Mouse (Mus musculus): ENCODE data around the gene Hpca. TPM values are rescaled to one million over a fixed set of nuclear protein-coding genes. Genes with fewer than 3 reads are reported as not detected.

The Hpca gene
- polyA plus RNA-seq, 1 experiment from 2014 or later, result 76.7 TPM

DNA sequence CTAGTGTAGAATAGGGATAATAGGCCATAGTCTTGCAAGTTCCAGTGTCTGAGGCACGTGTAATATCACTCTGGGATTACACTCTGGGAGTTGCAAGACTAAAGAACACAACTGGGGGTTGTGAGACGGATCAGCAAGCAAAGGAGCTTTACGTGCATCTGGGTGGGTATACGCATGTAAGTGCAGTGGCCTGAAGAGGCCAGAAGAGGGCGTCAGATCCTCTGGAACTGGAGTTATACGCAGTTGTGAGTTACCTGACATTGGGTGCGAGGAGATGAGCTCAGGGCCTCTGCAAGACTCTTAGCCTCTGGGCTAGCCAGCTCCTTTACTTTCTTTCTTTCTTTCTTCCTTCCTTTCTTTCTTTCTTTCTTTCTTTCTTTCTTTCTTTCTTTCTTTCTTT lies 24.8 kb downstream of the Hpca start:
- Histone ChIP-seq H3K4me2 (no peak overlapping the region), H3K4me3 (no peak overlapping the region), H3K9me3 (no peaks in the 10 kb centered on the region), H3K36me3 (replicated peaks) (no peaks in the 10 kb centered on the region), H3K27ac (no peak overlapping the region), H3K27me3 (replicated peaks) (no peaks in the 10 kb centered on the region), H3K9ac (no peak overlapping the region), H3K4me1 (no peaks in the 10 kb centered on the region)
- no peak for ATAC-seq (replicated peaks)
- 82% methylated on average over 7 of the region's 7 CpGs for WGBS

DNA sequence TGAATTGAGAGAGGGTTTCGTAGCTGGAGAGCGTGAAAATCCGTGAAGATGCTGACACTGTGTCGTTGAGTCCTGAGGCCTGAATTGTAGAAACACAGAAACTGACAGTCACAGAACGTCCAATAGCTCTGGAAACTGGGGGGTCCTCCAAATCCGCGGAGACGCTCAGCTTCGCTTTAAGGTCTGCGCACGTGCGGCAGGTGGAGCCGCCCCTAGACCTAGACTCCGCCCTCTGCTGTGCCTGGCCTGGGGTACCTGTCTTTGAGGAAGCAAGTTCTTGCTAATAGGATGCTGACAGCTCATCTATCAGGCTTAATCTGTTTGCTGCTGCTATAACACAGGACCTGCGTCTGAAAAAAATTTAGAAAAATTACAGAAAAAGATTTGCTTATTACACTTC lies 26.6 kb downstream of the Hpca start:
- WGBS, result 35% methylated on average over 15 of the region's 15 CpGs
- Histone ChIP-seq H3K27me3 (replicated peaks) (no peaks in the 10 kb centered on the region), H3K9ac (no peak overlapping the region), H3K27ac (no peak overlapping the region), H3K36me3 (replicated peaks) (no peaks in the 10 kb centered on the region), H3K4me3 (no peak overlapping the region), H3K4me1 (no peaks in the 10 kb centered on the region), H3K4me2 (no peak overlapping the region), H3K9me3 (no peaks in the 10 kb centered on the region)
- ATAC-seq (replicated peaks), result no peak

DNA sequence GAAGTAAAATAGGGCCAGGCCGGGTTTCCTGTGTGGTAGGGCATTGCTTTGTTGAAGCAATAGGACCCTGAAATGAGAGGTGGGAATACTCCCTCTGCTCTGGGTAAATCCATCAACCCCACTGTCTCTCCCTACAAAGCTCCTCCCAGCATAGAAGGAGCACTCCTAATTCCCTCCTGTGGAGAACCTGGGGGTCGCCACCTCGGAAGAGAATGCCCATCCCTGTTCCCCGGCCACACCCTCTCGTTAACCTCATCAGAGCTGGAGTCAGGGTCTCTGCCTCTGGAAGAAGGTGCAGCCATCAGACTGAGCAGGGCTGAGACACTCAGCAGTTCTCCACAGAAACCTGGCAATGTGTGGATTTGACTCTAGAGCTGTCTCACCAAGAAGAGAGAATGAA lies 34.0 kb downstream of the Hpca start:
- WGBS, result 60% methylated on average over 5 of the region's 5 CpGs
- ATAC-seq (replicated peaks), result no peak
- H3K36me3 ChIP-seq (replicated peaks), result peaks cover 6% of the 10 kb centered on the region; the same call in 1 of the 2 replicates
- H3K9ac ChIP-seq, result no peak overlapping the region
- no peak overlapping the region for H3K4me2 ChIP-seq
- H3K27ac ChIP-seq, result no peak overlapping the region
- H3K4me3 ChIP-seq, result no peak overlapping the region
- H3K4me1 ChIP-seq, result no peaks in the 10 kb centered on the region
- H3K9me3 ChIP-seq, result no peaks in the 10 kb centered on the region
- no peaks in the 10 kb centered on the region for H3K27me3 ChIP-seq (replicated peaks)

DNA sequence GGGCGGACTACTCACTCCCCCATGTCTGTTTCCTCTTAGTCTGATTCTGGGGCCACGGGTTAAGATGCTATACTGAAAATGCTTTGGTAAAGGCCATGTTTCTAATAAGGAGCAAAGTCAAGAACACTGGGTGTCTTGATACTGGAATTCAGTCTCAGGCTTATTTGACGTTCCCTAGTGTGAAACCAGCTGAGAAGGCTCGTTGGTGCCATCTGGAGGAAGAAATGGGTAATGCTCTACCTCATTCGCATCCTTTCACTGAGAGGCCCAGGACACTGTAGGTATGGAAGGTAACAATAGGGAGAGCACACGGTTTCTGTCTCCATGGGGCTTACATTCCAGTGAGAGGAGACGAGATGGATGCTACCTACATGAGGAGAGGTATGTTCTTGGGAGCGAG lies 35.8 kb downstream of the Hpca start:
- Histone ChIP-seq H3K9ac (no peak overlapping the region), H3K9me3 (no peaks in the 10 kb centered on the region), H3K4me1 (no peaks in the 10 kb centered on the region), H3K27ac (no peak overlapping the region), H3K36me3 (replicated peaks) (peaks cover 13% of the 10 kb centered on the region; the same call in 1 of the 2 replicates), H3K27me3 (replicated peaks) (no peaks in the 10 kb centered on the region), H3K4me2 (no peak overlapping the region), H3K4me3 (no peak overlapping the region)
- 0 out of 2 replicates have a peak, but pooled peaks have one; percentile 56 for ATAC-seq (replicated peaks)
- WGBS, result 26% methylated on average over 8 of the region's 8 CpGs

DNA sequence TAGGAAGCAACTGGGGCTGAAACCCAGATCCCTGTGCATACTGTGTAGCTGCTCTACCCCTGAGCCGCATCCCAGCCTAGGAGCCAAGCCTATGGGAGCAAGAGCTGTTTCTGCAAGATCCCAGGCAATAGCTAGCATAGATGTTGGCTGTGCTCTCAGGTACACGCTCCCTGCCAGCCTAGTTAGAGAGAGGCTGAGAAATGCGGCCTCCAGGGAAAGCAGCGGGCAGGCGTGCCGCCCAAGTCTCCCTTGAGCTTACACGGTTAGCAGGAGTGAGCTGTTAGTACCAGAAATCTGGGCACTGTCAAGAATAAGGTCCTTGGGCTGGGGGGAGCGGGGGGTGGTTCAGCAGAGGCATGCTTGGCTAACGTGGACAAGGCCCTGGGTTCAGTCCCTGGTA lies 36.9 kb downstream of the Hpca start:
- no peak overlapping the region for H3K4me2 ChIP-seq
- WGBS, result 93% methylated on average over 9 of the region's 9 CpGs
- H3K4me3 ChIP-seq, result no peak overlapping the region
- no peak overlapping the region for H3K9ac ChIP-seq
- no peaks in the 10 kb centered on the region for H3K9me3 ChIP-seq
- peaks cover 17% of the 10 kb centered on the region; the same call in 1 of the 2 replicates for H3K36me3 ChIP-seq (replicated peaks)
- H3K27ac ChIP-seq, result no peak overlapping the region
- no peaks in the 10 kb centered on the region for H3K27me3 ChIP-seq (replicated peaks)
- no peaks in the 10 kb centered on the region for H3K4me1 ChIP-seq
- ATAC-seq (replicated peaks), result no peak

DNA sequence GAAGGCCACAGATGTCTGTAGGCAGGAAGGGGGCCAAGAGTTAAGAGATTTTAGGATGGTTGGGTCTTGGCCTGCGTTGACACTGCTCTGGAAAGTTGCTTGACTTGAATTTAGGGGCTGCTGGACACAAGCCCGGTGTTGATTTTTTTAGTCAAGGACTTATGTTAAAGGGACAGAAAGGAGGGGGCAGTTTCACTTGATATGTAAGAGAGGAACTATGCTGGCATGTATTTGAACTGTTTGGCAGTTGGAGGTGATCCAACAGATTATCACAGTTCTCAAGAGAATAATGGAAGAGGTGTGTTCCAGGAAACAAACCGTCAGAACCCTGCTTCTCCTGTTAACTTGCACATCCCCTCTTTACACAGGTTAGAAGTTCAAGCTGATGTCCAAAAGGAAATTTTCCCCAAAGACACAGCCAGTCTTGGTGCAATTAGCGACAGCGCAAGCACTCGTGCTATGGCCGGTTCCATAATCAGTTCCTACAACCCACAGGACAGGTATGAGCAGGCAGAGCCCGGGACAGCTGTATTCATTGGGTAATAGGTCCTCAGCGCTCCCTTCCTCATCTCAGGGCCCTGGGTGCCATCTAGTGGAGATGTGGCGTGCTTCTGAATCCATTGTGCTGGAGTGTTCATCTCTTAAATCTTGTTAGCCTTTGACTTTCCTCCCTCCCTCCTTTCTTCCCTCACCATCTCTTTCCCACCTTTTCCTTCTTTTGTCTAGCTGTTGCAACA lies 39.3 kb downstream of the Hpca start:
- no peaks in the 10 kb centered on the region for H3K4me1 ChIP-seq
- H3K4me2 ChIP-seq, result no peak overlapping the region
- H3K36me3 ChIP-seq (replicated peaks), result peaks cover 39% of the 10 kb centered on the region
- 0 out of 2 replicates have a peak, but pooled peaks have one; percentile 56 for ATAC-seq (replicated peaks)
- H3K27me3 ChIP-seq (replicated peaks), result no peaks in the 10 kb centered on the region
- no peak overlapping the region for H3K27ac ChIP-seq
- no peak overlapping the region for H3K9ac ChIP-seq
- WGBS, result 44% methylated on average over 10 of the region's 10 CpGs
- no peaks in the 10 kb centered on the region for H3K9me3 ChIP-seq
- H3K4me3 ChIP-seq, result no peak overlapping the region

DNA sequence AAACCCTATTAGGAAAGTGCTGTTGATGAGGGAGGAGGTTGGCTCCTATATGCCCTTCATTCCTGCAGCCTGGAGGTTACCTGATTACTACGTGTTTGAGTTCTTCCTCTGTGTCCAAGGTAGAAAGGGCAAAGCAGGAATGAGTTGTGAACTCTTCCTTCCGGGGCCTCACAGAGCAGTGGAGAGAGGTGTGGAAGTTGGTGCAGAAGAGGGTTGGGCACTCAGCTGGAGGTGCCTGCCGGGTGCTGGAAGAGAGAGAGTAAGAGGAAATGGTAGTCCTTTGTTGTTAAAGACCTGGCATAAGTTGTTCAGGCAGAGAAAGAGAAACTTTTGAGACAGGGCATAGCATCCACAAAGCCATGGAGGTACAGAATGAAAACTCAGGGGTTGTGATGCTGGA lies 39.9 kb downstream of the Hpca start:
- 92% methylated on average over 3 of the region's 3 CpGs for WGBS
- no peak overlapping the region for H3K27ac ChIP-seq
- no peaks in the 10 kb centered on the region for H3K27me3 ChIP-seq (replicated peaks)
- H3K36me3 ChIP-seq (replicated peaks), result peaks cover 42% of the 10 kb centered on the region
- H3K9ac ChIP-seq, result no peak overlapping the region
- no peak for ATAC-seq (replicated peaks)
- H3K9me3 ChIP-seq, result no peaks in the 10 kb centered on the region
- no peak overlapping the region for H3K4me3 ChIP-seq
- H3K4me2 ChIP-seq, result no peak overlapping the region
- H3K4me1 ChIP-seq, result no peaks in the 10 kb centered on the region

DNA sequence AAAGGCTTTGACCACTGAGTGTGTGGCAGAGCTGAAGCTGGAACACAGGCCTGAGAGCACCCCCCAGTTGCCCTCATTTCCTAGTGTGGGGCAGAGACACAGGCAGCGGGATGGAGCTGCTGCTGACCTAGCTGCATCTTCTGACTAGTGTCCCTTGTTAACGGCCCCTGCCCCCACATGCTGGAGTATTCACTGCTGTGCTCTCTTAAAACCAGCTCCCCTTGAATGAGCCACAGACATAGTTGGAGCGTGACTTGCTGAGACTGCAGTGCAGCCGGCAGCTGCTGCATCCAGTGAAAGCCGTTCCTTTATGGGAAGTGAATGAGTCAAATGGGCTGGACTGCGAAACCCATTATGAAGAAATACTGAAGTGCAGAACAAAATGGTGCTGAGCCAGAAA lies 40.3 kb downstream of the Hpca start:
- Histone ChIP-seq H3K4me2 (no peak overlapping the region), H3K27ac (peak overlapping the region; percentile 12; the same call in 1 of the 2 replicates), H3K36me3 (replicated peaks) (peaks cover 47% of the 10 kb centered on the region), H3K4me3 (no peak overlapping the region), H3K9ac (no peak overlapping the region), H3K4me1 (no peaks in the 10 kb centered on the region), H3K9me3 (no peaks in the 10 kb centered on the region), H3K27me3 (replicated peaks) (no peaks in the 10 kb centered on the region)
- WGBS, result 72% methylated on average over 6 of the region's 6 CpGs
- no peak for ATAC-seq (replicated peaks)

DNA sequence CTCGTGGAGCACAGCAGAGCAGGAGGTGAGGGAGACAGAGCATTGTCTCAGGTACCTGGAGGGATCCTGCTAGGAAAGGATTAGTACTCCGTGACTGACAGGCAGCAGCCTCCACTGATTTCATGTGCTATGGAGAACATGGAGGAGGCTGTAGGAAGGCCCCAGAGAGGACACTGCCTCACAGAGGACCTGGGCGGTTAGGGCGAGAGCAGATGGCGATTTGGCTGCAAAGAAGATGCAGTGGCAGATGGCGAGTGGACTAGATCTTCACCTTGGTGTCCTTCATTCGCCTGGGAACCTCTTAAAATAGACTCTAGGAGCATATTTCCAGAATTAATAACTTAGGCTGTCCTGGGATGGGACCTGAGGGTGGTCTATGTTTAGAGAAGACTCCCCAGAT lies 40.8 kb downstream of the Hpca start:
- H3K9me3 ChIP-seq, result no peaks in the 10 kb centered on the region
- no peak overlapping the region for H3K4me3 ChIP-seq
- no peak overlapping the region for H3K4me2 ChIP-seq
- H3K27me3 ChIP-seq (replicated peaks), result no peaks in the 10 kb centered on the region
- H3K36me3 ChIP-seq (replicated peaks), result peaks cover 51% of the 10 kb centered on the region
- no peak for ATAC-seq (replicated peaks)
- H3K27ac ChIP-seq, result peak overlapping the region; percentile 12; the same call in 1 of the 2 replicates
- no peak overlapping the region for H3K9ac ChIP-seq
- H3K4me1 ChIP-seq, result no peaks in the 10 kb centered on the region
- 82% methylated on average over 7 of the region's 7 CpGs for WGBS

DNA sequence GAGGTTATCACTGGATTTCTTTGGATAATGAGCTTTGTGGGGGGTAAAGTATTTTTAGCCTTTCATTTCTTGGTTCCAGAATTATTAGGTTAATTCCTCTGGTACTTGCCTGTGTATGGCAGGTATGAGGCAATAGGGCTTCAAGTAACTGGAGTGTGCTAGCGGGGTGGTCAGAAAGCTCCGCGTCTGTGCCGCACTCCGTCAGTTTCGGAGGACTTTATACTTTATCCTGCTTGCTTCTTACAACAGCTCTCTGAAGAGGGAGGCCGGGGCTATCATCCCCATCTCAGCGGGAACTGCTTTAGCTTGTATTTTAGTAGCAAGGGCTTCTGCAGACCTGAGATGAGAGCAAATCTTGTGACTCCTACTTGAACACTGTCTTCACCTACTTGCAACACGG lies 42.7 kb downstream of the Hpca start:
- WGBS, result 97% methylated on average over 9 of the region's 9 CpGs
- no peaks in the 10 kb centered on the region for H3K4me1 ChIP-seq
- H3K27me3 ChIP-seq (replicated peaks), result no peaks in the 10 kb centered on the region
- H3K4me2 ChIP-seq, result no peak overlapping the region
- no peak overlapping the region for H3K9ac ChIP-seq
- no peak for ATAC-seq (replicated peaks)
- no peak overlapping the region for H3K27ac ChIP-seq
- H3K36me3 ChIP-seq (replicated peaks), result peaks cover 62% of the 10 kb centered on the region
- H3K4me3 ChIP-seq, result no peak overlapping the region
- H3K9me3 ChIP-seq, result no peaks in the 10 kb centered on the region

DNA sequence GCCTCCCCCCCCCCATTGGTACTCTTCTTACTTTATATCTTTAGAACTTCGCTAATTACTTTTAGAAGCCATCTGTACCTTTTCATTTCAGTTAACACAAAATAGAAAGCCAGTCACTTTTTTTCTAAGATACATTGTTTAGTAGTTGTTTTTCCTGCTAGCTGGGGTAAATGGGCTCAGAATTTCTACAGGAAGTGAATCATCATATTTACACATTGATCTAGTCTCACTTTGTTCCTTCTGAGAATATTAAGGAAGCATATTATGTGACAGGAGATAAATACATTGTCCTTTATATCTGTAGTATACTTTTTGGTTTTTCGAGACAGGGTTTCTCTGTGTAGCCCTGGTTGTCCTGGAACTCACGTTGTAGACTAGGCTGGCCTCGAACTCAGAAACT lies 53.0 kb downstream of the Hpca start:
- ATAC-seq (replicated peaks), result no peak
- H3K9ac ChIP-seq, result no peak overlapping the region
- no peaks in the 10 kb centered on the region for H3K27me3 ChIP-seq (replicated peaks)
- H3K4me2 ChIP-seq, result no peak overlapping the region
- peaks cover 8% of the 10 kb centered on the region; the same call in 1 of the 2 replicates for H3K36me3 ChIP-seq (replicated peaks)
- no peaks in the 10 kb centered on the region for H3K4me1 ChIP-seq
- no peaks in the 10 kb centered on the region for H3K9me3 ChIP-seq
- 90% methylated on average over 4 of the region's 4 CpGs for WGBS
- no peak overlapping the region for H3K4me3 ChIP-seq
- no peak overlapping the region for H3K27ac ChIP-seq

DNA sequence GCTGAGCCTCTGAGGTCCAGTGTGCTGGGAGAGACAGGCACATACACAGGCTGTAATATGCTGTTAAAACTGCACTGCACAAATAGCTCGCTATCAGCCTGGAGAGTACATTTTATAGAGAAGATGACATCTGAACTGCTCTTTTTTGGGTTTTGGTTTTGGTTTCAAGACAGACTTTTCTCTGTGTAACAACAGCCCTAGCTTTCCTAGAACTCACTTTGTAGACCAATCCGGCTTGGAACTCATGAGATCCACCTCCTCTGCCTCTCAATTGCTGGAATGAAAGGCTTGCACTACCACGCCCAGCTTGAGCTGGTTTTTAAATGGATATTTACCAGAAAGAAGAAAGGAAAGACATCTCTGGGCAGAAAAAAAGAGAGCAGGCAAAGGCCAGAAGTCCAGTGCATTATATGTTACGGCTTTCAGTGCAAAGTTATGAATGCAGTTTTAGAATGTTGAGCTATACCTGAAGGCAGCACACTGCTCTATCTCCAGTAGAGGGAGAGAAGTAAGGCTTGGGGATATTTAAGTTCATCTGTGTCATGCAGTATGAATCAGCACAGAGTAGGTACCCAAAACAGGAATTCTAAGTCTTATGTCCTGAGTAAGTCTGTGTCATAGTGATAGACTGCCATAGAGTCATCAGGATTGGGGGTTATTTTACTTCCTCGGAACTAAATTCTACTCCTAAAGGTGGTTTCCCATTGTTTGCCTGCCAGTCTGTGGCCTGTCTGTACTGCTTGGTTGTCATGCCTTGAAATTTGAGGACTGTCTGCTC lies 54.0 kb downstream of the Hpca start:
- H3K4me1 ChIP-seq, result no peaks in the 10 kb centered on the region
- no peak overlapping the region for H3K27ac ChIP-seq
- H3K9me3 ChIP-seq, result no peaks in the 10 kb centered on the region
- H3K9ac ChIP-seq, result no peak overlapping the region
- H3K4me3 ChIP-seq, result no peak overlapping the region
- H3K27me3 ChIP-seq (replicated peaks), result no peaks in the 10 kb centered on the region
- H3K36me3 ChIP-seq (replicated peaks), result no peaks in the 10 kb centered on the region
- WGBS, result 87% methylated on average over 5 of the region's 5 CpGs
- H3K4me2 ChIP-seq, result no peak overlapping the region
- no peak for ATAC-seq (replicated peaks)
